Mouse (Mus musculus): ENCODE measurements around the gene Ptpn6. TPM values are rescaled to one million over a fixed set of nuclear protein-coding genes. Genes with fewer than 3 reads are reported as not detected.
A peak's percentile ranks its signal among the peaks of the same experiment; 100 is the strongest.

The Ptpn6 gene
- polyA plus RNA-seq, 1 experiment, result 41.0 TPM

GRCm38 (mm10) chr6:124744755-124745321 lies 6.3 kb upstream of the Ptpn6 start:
- H3K4me1 ChIP-seq (ENCODE audit: control insufficient read depth, insufficient read depth, insufficient read length, low read length), result peaks cover 14% of the 10 kb centered on the region
- H3K36me3 ChIP-seq (ENCODE audit: control insufficient read depth, insufficient read depth, low read length), result peaks cover 26% of the 10 kb centered on the region
- peak overlapping the region; percentile 12 for H3K4me3 ChIP-seq (ENCODE audit: low read depth, low read length)
- H3K27me3 ChIP-seq (ENCODE audit: control insufficient read depth, insufficient read depth, low read length), result no peaks in the 10 kb centered on the region
- no peak overlapping the region for H3K27ac ChIP-seq (ENCODE audit: insufficient read depth, low read depth, low read length)
- WGBS, result 68% methylated on average over 26 of the region's 26 CpGs
- no peak for TF ChIP-seq POLR2A (IDR thresholded peaks at IDR 0.05; ENCODE audit: low read depth, low read length)
- TF ChIP-seq CTCF (IDR thresholded peaks at IDR 0.05; ENCODE audit: extremely low read depth, insufficient read length, insufficient replicate concordance, low read depth, low read length), result no peak

DNA sequence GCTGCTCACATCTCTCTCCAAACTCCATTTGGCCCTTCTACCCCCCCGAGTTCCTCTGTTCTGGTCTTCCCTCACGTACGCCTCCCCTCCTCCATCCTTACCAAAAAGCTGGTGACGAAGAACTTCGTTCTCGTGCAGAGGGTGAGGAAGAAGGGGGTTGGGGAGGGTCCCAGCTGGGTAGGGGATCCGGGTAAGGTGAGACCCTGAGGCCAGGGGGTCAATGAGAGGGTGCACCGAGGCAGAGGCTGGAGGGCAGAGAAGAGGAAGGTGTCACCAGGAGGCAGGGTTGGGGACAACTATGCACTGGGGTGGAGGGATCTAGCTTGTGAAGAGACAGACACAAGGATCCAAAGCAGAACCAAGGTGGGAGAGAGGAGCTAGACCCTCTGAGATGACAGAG lies 5.1 kb upstream of the Ptpn6 start:
- H3K4me3 ChIP-seq (ENCODE audit: low read depth, low read length), result no peak overlapping the region
- TF ChIP-seq CTCF (IDR thresholded peaks at IDR 0.05; ENCODE audit: extremely low read depth, insufficient read length, insufficient replicate concordance, low read depth, low read length) (no peak), POLR2A (IDR thresholded peaks at IDR 0.05; ENCODE audit: low read depth, low read length) (no peak)
- H3K4me1 ChIP-seq (ENCODE audit: control insufficient read depth, insufficient read depth, insufficient read length, low read length), result peaks cover 19% of the 10 kb centered on the region
- no peak overlapping the region for H3K27ac ChIP-seq (ENCODE audit: insufficient read depth, low read depth, low read length)
- 89% methylated on average over 8 of the region's 8 CpGs for WGBS
- H3K27me3 ChIP-seq (ENCODE audit: control insufficient read depth, insufficient read depth, low read length), result no peaks in the 10 kb centered on the region
- H3K36me3 ChIP-seq (ENCODE audit: control insufficient read depth, insufficient read depth, low read length), result peaks cover 19% of the 10 kb centered on the region

- Histone ChIP-seq H3K27me3 (ENCODE audit: control insufficient read depth, insufficient read depth, low read length) (no peaks in the 10 kb centered on the region), H3K27ac (ENCODE audit: insufficient read depth, low read depth, low read length) (no peak overlapping the region), H3K36me3 (ENCODE audit: control insufficient read depth, insufficient read depth, low read length) (peaks cover 16% of the 10 kb centered on the region), H3K4me3 (ENCODE audit: low read depth, low read length) (no peak overlapping the region), H3K4me1 (ENCODE audit: control insufficient read depth, insufficient read depth, insufficient read length, low read length) (peaks cover 19% of the 10 kb centered on the region)
- WGBS, result 90% methylated on average over 15 of the region's 15 CpGs
- TF ChIP-seq POLR2A (IDR thresholded peaks at IDR 0.05; ENCODE audit: low read depth, low read length), result no peak
- TF ChIP-seq CTCF (IDR thresholded peaks at IDR 0.05; ENCODE audit: extremely low read depth, insufficient read length, insufficient replicate concordance, low read depth, low read length), result no peak
Observed at GRCm38 (mm10) chr6:124742839-124743514, 4.5 kb upstream of the Ptpn6 start.

DNA sequence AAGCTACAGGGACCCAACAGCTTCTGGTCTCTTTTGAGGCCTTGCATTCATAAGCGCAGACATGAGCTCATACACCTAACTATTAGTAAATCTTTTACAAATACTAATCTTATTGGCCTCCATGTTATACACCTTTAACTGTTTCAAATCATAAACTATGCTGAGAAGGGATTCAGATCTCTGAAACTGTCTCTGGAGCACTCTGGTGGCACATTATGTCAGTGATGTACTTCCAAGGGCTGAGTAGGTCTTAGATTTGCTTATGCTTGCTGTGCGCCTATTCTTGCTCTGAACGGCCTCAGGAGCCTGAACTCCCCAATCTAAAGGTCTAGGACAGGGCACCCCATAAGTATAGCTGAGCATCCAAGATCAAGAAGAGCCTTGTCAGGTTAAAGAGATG lies 3.3 kb upstream of the Ptpn6 start:
- TF ChIP-seq POLR2A (IDR thresholded peaks at IDR 0.05; ENCODE audit: low read depth, low read length) (no peak), CTCF (IDR thresholded peaks at IDR 0.05; ENCODE audit: extremely low read depth, insufficient read length, insufficient replicate concordance, low read depth, low read length) (no peak)
- Histone ChIP-seq H3K36me3 (ENCODE audit: control insufficient read depth, insufficient read depth, low read length) (peaks cover 8% of the 10 kb centered on the region), H3K4me1 (ENCODE audit: control insufficient read depth, insufficient read depth, insufficient read length, low read length) (peaks cover 19% of the 10 kb centered on the region), H3K27ac (ENCODE audit: insufficient read depth, low read depth, low read length) (peak overlapping the region; percentile 99), H3K27me3 (ENCODE audit: control insufficient read depth, insufficient read depth, low read length) (no peaks in the 10 kb centered on the region), H3K4me3 (ENCODE audit: low read depth, low read length) (peak overlapping the region; percentile 55; the same call in 1 of the 2 replicates)
- WGBS, result 63% methylated on average over 3 of the region's 3 CpGs

DNA sequence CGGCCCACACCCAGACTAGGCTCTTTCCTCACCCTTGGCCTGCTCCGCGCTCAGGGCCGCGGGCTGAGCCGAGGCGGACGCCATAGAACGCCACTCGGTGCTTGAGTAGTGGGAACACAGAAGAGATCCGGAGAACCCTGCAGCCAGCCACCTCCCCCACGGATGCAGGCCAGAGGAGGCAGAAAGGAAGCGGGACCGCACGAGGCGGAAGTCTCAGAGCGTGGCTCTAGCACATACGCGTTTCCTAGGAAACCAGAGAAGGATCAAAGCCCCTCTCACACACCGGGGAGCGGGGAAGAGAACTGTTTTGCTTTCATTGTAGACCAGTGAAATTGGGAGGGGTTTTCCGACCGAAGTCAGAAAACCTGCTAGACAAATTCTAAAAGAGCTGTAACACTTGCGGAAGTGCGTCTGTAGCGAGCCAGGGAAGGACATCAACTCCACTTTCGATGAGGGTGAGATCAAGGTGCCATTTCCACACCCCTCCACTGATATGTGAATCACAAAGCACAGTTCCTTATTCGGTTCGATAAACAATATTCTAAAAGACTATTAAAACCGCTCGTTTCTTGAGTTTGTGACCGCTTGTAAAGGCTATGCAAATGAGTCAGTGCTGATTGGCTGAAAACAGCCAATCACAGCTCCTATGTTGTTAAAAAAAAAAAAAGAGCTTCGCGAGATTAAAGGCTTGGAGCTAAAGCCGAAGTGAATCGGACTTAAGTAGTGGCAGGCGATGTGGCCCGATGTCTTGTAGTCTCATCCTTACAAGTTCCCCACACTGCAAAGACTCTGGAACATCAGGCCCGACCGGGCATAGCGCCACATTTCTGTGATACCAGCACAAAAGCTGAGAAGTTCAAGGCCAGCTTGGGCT lies 2.6 kb upstream of the Ptpn6 start, which contains the start of gene Grcc10:
Gene Grcc10, minus strand, starts transcription at position 487 of the 874 bp plus-strand sequence.
- H3K36me3 ChIP-seq (ENCODE audit: control insufficient read depth, insufficient read depth, low read length), result peaks cover 8% of the 10 kb centered on the region
- H3K4me3 ChIP-seq (ENCODE audit: low read depth, low read length), result peak within 1 kb of the TSS; percentile 74
- WGBS, result under 1% methylated on average over 41 of the region's 41 CpGs
- TF ChIP-seq CTCF (IDR thresholded peaks at IDR 0.05; ENCODE audit: extremely low read depth, insufficient read length, insufficient replicate concordance, low read depth, low read length), result no peak; the same call in 1 of the 2 replicates
- peak; percentile 72; the same call in 1 of the 2 replicates for TF ChIP-seq POLR2A (IDR thresholded peaks at IDR 0.05; ENCODE audit: low read depth, low read length)
- H3K27me3 ChIP-seq (ENCODE audit: control insufficient read depth, insufficient read depth, low read length), result no peaks in the 10 kb centered on the region
- peak within 1 kb of the TSS; percentile 99 for H3K27ac ChIP-seq (ENCODE audit: insufficient read depth, low read depth, low read length)
- H3K4me1 ChIP-seq (ENCODE audit: control insufficient read depth, insufficient read depth, insufficient read length, low read length), result peaks cover 17% of the 10 kb centered on the region

DNA sequence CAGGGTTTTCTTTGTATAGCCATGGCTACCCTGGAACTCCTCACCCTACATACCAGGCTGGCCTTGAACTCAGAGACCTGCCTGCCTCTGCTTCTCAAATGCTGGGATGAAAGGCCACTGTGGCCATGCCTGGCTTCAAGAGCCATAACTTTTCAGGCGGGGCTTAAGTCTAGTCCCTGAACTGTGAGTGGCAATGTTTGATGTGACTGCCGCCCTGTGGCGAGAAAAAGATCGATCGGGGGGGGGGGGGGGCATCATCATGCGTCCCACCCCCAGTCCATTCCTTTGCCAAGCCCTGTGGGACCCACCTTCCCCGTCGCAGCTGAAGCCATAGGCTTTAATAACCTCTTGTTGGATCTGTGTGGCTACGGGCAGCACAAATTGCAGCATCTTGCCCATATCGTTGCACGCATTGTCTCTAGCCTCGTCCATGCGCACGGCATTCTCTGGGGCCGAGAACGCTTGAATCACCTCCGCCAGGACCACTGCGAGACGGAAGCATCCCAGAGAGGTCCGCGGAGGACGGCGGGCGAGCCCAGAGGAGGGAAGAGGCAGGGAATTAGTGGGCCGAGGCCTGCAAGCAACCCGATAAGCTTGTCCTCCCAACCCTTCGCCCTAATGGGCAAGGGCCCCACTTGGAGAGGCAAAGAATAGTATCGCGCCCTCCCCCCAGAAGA lies 1.8 kb upstream of the Ptpn6 start:
- Histone ChIP-seq H3K27me3 (ENCODE audit: control insufficient read depth, insufficient read depth, low read length) (no peaks in the 10 kb centered on the region), H3K4me1 (ENCODE audit: control insufficient read depth, insufficient read depth, insufficient read length, low read length) (peaks cover 15% of the 10 kb centered on the region), H3K27ac (ENCODE audit: insufficient read depth, low read depth, low read length) (peak overlapping the region; percentile 99), H3K4me3 (ENCODE audit: low read depth, low read length) (peak overlapping the region; percentile 74), H3K36me3 (ENCODE audit: control insufficient read depth, insufficient read depth, low read length) (peaks cover 8% of the 10 kb centered on the region)
- TF ChIP-seq POLR2A (IDR thresholded peaks at IDR 0.05; ENCODE audit: low read depth, low read length) (no peak), CTCF (IDR thresholded peaks at IDR 0.05; ENCODE audit: extremely low read depth, insufficient read length, insufficient replicate concordance, low read depth, low read length) (peak; percentile 58; the same call in 1 of the 2 replicates)
- WGBS, result under 1% methylated on average over 29 of the region's 29 CpGs
